Mouse (Mus musculus): Measurements from ENCODE around the gene Otof. TPM values are rescaled to one million over a fixed set of nuclear protein-coding genes. Genes with fewer than 3 reads are reported as not detected.

The Otof gene
- polyA plus RNA-seq, 1 experiment = 0.23 TPM

DNA sequence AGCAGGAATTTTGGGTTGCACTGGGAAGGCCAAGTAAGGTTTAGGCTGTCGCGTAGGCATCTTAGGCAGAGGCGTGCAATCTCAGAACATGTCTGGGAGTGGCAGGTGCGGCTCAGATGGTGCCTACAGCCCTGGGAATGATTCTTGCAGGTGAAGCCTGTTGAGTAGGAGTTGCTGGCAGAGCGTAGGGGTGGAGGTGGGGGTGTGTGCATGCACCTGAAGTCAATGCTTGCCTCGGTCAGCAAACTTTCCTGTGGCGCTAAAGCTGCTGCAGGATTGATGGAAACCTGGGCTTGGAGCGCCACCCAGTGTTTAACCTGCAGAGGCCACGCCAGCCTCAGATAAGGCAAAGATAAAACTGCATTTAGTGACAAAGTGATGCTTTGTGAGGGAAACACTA, 118.6 kb downstream of the Otof start:
- TF ChIP-seq CTCF (IDR thresholded peaks at IDR 0.05; ENCODE audit: control insufficient read depth, insufficient read depth, insufficient replicate concordance, low read depth, low read length) (peak; percentile 76; the same call in 1 of the 2 replicates), POLR2A (IDR thresholded peaks at IDR 0.05; ENCODE audit: control insufficient read depth, low read depth, low read length) (no peak)
- Histone ChIP-seq H3K4me1 (ENCODE audit: control insufficient read depth, insufficient read depth, low read length) (no peaks in the 10 kb centered on the region), H3K27ac (ENCODE audit: control insufficient read depth, insufficient read depth, low read depth, low read length) (no peak overlapping the region), H3K4me3 (ENCODE audit: control insufficient read depth, low read depth, low read length) (no peak overlapping the region), H3K27me3 (ENCODE audit: control insufficient read depth, insufficient read depth, low read length) (no peaks in the 10 kb centered on the region), H3K36me3 (ENCODE audit: control insufficient read depth, insufficient read depth, low read length) (no peaks in the 10 kb centered on the region)

DNA sequence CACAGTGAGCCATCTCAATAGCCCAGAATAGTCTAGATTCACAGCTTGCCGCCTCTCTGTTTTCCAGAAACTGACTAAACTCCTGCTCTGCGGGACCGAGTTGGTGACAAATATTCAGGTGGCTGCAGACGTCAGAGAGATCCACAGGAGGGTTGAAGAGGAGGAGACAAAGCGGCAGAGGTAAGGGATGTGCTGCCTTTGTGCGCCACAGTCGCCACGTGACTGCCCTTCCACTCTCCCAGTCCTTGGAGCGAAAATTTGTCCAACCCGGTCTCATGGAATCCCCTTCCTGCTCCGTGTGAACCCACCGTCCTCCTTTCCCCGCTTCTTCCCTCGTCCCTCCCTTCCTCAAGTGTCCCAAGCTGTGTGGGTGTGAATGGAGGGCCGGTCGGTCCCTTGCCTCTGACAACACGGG, 119.1 kb downstream of the Otof start:
- H3K4me3 ChIP-seq (ENCODE audit: control insufficient read depth, low read depth, low read length) = no peak overlapping the region
- H3K4me1 ChIP-seq (ENCODE audit: control insufficient read depth, insufficient read depth, low read length) = no peaks in the 10 kb centered on the region
- H3K27ac ChIP-seq (ENCODE audit: control insufficient read depth, insufficient read depth, low read depth, low read length) = no peak overlapping the region
- H3K36me3 ChIP-seq (ENCODE audit: control insufficient read depth, insufficient read depth, low read length) = no peaks in the 10 kb centered on the region
- H3K27me3 ChIP-seq (ENCODE audit: control insufficient read depth, insufficient read depth, low read length) = no peaks in the 10 kb centered on the region
- no peak for TF ChIP-seq POLR2A (IDR thresholded peaks at IDR 0.05; ENCODE audit: control insufficient read depth, low read depth, low read length)
- TF ChIP-seq CTCF (IDR thresholded peaks at IDR 0.05; ENCODE audit: control insufficient read depth, insufficient read depth, insufficient replicate concordance, low read depth, low read length) = no peak

DNA sequence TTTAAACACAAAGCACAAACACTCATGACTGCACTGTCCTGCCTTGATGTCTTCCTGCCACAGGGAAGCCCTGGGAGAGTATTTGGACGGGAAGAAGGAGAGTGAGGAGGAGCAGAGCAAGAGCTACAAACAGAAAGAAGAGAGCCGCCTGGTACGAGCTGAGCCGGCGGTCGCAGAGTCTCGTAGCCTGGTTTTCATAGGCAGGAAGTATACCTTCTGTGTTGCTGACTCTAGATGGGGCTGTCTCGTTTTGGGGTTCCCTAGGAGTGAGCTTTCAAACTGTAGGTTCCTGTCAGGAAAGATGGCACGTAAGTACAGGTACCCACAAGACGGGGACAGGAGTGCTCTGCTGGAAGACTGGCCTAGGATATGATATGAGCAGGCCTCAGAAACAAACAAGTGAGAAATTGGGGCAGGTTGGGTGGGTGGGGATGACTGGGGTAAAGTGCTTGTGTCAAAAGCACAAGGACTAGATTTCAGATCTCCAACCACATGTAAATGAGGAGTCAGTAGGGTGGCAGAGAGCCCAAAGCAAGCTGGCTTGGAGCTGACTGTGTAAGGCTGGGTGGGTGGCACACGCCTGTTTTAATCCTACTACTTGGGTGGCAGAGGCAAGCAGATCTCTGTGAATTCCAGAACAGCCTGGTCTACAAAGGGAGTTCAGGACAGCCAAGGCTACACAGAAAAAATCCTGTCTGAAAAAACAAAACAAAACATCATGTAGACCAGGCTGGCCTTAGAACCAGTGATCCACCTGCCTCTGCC, 119.9 kb downstream of the Otof start:
- no peak for TF ChIP-seq POLR2A (IDR thresholded peaks at IDR 0.05; ENCODE audit: control insufficient read depth, low read depth, low read length)
- no peak for TF ChIP-seq CTCF (IDR thresholded peaks at IDR 0.05; ENCODE audit: control insufficient read depth, insufficient read depth, insufficient replicate concordance, low read depth, low read length)
- no peak overlapping the region for H3K4me3 ChIP-seq (ENCODE audit: control insufficient read depth, low read depth, low read length)
- no peaks in the 10 kb centered on the region for H3K4me1 ChIP-seq (ENCODE audit: control insufficient read depth, insufficient read depth, low read length)
- no peaks in the 10 kb centered on the region for H3K27me3 ChIP-seq (ENCODE audit: control insufficient read depth, insufficient read depth, low read length)
- no peaks in the 10 kb centered on the region for H3K36me3 ChIP-seq (ENCODE audit: control insufficient read depth, insufficient read depth, low read length)
- H3K27ac ChIP-seq (ENCODE audit: control insufficient read depth, insufficient read depth, low read depth, low read length) = no peak overlapping the region

DNA sequence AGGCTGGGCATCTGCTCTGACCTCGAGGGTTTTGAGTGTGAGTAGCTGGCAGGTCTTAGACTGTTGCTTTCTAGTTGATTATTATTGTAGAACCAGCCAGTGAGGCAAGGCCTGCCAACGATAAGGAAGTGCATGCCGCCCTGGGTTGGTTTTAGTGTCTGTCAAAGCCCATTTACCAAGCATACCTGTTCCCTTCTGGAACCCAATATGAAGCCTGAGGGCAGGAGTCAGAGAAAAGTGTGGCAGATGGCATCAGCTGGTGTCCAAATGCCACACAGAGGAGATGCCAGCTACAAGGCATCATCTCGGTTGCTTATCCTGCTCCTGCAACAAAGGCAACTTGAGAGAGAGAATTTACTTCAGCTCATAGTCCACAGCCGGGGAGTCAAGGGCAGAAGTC, 120.9 kb downstream of the Otof start:
- Histone ChIP-seq H3K27ac (ENCODE audit: control insufficient read depth, insufficient read depth, low read depth, low read length) (no peak overlapping the region), H3K27me3 (ENCODE audit: control insufficient read depth, insufficient read depth, low read length) (no peaks in the 10 kb centered on the region), H3K4me3 (ENCODE audit: control insufficient read depth, low read depth, low read length) (no peak overlapping the region), H3K4me1 (ENCODE audit: control insufficient read depth, insufficient read depth, low read length) (no peaks in the 10 kb centered on the region), H3K36me3 (ENCODE audit: control insufficient read depth, insufficient read depth, low read length) (no peaks in the 10 kb centered on the region)
- no peak for TF ChIP-seq POLR2A (IDR thresholded peaks at IDR 0.05; ENCODE audit: control insufficient read depth, low read depth, low read length)
- TF ChIP-seq CTCF (IDR thresholded peaks at IDR 0.05; ENCODE audit: control insufficient read depth, insufficient read depth, insufficient replicate concordance, low read depth, low read length) = no peak

Other genes with a start within 250 kb of the Otof start
- 65.4 and 74.1 TPM in 2 replicates for gene Selenoi, start 229.4 kb downstream of the Otof start, polyA plus RNA-seq (2012; rRNA removed)
- gene Drc1, start 180.5 kb downstream of the Otof start, polyA plus RNA-seq (2012; rRNA removed) = 27.1 and 28.7 TPM in 2 replicates
- 458 and 474 TPM in 2 replicates for gene 1700001C02Rik, start 4.1 kb upstream of the Otof start, polyA plus RNA-seq (2012; rRNA removed)
- 95.4 and 97.7 TPM in 2 replicates for gene Cib4, start 83.9 kb upstream of the Otof start, polyA plus RNA-seq (2012; rRNA removed)
- gene Kcnk3, start 126.2 kb upstream of the Otof start, polyA plus RNA-seq (2012; rRNA removed) = 0.77 and 0.95 TPM in 2 replicates
- 29.4 TPM in 2 replicates for gene Slc35f6, start 186.0 kb upstream of the Otof start, polyA plus RNA-seq (2012; rRNA removed)
- 5.8 and 6.3 TPM in 2 replicates for gene Cenpa, start 204.8 kb upstream of the Otof start, polyA plus RNA-seq (2012; rRNA removed)
- gene Dpysl5, start 249.6 kb upstream of the Otof start, polyA plus RNA-seq (2012; rRNA removed) = 73.0 and 78.9 TPM in 2 replicates